Mouse (Mus musculus) hindbrain, embryonic 10.5 days (tissue): ENCODE measurements around the gene Man2b2. TPM values are rescaled to one million over a fixed set of nuclear protein-coding genes. Genes with fewer than 3 reads are reported as not detected.
A peak's percentile ranks its signal among the peaks of the same experiment; 100 is the strongest.

Experiments used
- DNase-seq: peaks from one replicate; pipeline ENCODE4 v3.0.0-alpha.2; 2017; ENCODE audit warnings: low spot score
- H3K27ac ChIP-seq: fragments of 300-500 bp; sonication (generic); 2 replicates; pipeline ENCODE4 v1.5.1; 2016; ENCODE audit warnings: mild to moderate bottlenecking, moderate library complexity
- H3K27me3 ChIP-seq: fragments of 300-500 bp; sonication (generic); 2 replicates; pipeline ENCODE4 v1.6.1; 2016; ENCODE audit warnings: mild to moderate bottlenecking; ENCODE audit not compliant: poor library complexity, insufficient read depth, severe bottlenecking
- H3K36me3 ChIP-seq: fragments of 300-500 bp; sonication (generic); 2 replicates; pipeline ENCODE4 v1.6.1; 2016; ENCODE audit warnings: mild to moderate bottlenecking, moderate library complexity
- H3K4me1 ChIP-seq: fragments of 300-500 bp; sonication (generic); replicated peaks from 2 replicates; pipeline ENCODE4 v1.6.1; 2016; ENCODE audit warnings: mild to moderate bottlenecking
- H3K4me3 ChIP-seq: fragments of 300-500 bp; sonication (generic); 2 replicates; pipeline ENCODE4 v1.5.1; 2016; ENCODE audit warnings: mild to moderate bottlenecking, moderate library complexity
- H3K9me3 ChIP-seq: fragments of 300-500 bp; sonication (generic); 2 replicates; pipeline ENCODE4 v1.6.1; 2016; ENCODE audit warnings: mild to moderate bottlenecking, moderate library complexity
- WGBS: fragments of 180-500 bp; shearing (Covaris S2); methylation state at CpG from one replicate; pipeline ENCODE4 v1.1.7; 2016; 5-methylcytosine and 5-hydroxymethylcytosine counted together
- polyA plus RNA-seq: library from polyadenylated mRNA; unstranded; fragments of >200 nt; fragmentation: Nextera tagmentation; extraction: Ambion mirVana; gene quantifications from 2 replicates; pipeline ENCODE4 v1.2.1, GENCODE M21; 2016

Gene Man2b2
- polyA plus RNA-seq: 16.6 and 17.7 TPM in 2 replicates

DNA sequence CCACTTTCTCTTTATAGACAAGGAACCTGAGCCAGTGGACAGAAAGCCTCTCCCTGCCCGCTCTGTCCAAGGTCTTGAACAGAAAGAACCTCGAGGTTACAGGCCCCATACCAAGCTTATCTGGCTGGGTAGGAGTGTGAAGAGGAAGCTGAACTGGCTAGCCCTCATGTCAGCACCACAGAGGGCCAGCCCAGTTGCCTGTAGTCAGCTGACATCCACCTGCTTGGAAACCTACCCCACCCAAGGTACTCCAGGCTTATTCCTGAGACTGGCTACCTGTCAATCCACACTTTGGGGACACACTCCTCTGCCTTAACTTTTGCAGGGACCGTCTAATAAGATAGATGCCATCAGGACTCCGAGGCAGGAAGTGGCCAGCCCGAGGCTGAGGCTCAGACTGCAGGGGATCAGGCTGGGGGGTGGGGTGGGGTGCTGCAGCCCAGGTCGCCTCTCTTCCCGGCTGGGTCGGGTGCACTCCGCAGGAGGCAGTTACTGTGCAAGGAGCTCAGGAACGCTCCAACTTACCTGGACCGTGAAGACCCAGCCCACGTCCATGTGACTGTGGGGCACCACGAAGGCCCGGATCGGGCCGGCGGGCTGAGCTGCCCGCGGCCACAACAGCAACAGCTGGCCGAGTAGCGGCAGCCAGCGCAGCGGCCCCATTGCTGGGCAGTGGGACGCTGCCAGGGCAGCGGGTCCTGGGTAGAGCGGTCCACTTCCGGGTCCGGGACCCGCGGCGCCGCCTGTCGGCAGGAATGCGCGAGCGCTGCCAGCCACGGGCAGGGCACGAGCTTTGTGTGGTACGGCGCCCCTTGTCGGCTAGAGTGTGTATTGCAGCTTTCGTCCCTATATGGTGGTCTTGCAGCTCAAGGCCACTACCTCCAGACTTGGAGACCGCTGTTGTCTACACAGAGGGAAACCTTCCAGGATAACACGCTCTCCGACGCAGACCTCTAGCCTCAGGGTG lies at the start of gene Man2b2:
TSS of gene Man2b2 (minus strand) at position 741 of the 967 bp plus-strand sequence.
- 5% methylated on average over 46 of the region's 46 CpGs for WGBS
- H3K27me3 ChIP-seq: no peaks in the 10 kb centered on the region
- no peaks in the 10 kb centered on the region for H3K9me3 ChIP-seq
- peak; percentile 95 for DNase-seq
- H3K4me3 ChIP-seq: peak within 1 kb of the TSS; percentile 77
- peaks cover 19% of the 10 kb centered on the region for H3K4me1 ChIP-seq
- H3K27ac ChIP-seq: peak within 1 kb of the TSS; percentile 88
- H3K36me3 ChIP-seq: peaks cover 27% of the 10 kb centered on the region

DNA sequence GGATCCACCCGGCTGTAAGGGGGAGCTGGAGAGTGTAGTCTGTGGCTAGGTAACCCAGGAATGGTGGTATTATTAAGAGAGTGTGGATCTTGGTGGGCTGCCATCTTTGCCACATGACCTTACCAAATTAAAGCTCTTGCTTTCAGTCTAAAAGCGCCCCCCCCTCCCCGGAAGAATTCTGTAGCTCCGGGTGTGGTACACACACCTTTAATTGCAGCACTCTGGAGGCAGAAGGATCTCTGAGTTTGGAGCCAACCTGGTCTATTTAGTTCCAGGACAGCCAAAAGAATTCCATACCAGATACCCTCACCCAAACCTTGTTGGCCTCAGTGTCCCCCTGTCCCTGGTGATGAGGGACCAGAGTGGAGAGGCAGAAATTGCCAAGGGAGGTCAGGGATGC lies 48.3 kb upstream of the Man2b2 start:
- Histone ChIP-seq H3K27ac (no peak overlapping the region), H3K4me1 (peaks cover 30% of the 10 kb centered on the region), H3K4me3 (no peak overlapping the region), H3K36me3 (no peaks in the 10 kb centered on the region), H3K9me3 (no peaks in the 10 kb centered on the region), H3K27me3 (peaks cover 27% of the 10 kb centered on the region; the same call in 1 of the 2 replicates)
- WGBS: 88% methylated on average over 4 of the region's 4 CpGs
- no peak for DNase-seq

DNA sequence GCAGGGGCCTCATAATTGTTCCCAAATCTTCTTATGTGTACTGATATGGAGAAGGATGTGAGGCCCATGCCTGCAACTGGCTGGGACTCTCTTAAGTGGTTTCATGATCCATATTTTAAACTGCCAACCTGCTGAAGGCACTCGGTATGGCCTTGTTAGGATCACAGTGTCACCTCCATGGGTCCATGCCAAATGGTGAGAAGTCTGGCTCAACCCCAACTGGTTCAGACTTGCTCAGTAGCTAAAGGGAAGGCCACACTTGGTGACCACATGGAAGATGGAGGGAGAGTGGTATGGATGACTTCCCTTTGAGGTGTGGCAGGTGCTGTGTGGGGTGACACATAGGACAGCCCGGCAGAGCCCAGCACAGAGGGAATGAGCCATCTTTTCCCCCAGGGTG lies 47.2 kb upstream of the Man2b2 start:
- peaks cover 37% of the 10 kb centered on the region for H3K27me3 ChIP-seq
- no peaks in the 10 kb centered on the region for H3K36me3 ChIP-seq
- H3K27ac ChIP-seq: no peak overlapping the region
- H3K4me1 ChIP-seq: peaks cover 21% of the 10 kb centered on the region
- H3K9me3 ChIP-seq: no peaks in the 10 kb centered on the region
- H3K4me3 ChIP-seq: no peak overlapping the region
- WGBS: 93% methylated on average over 2 of the region's 2 CpGs
- no peak for DNase-seq

DNA sequence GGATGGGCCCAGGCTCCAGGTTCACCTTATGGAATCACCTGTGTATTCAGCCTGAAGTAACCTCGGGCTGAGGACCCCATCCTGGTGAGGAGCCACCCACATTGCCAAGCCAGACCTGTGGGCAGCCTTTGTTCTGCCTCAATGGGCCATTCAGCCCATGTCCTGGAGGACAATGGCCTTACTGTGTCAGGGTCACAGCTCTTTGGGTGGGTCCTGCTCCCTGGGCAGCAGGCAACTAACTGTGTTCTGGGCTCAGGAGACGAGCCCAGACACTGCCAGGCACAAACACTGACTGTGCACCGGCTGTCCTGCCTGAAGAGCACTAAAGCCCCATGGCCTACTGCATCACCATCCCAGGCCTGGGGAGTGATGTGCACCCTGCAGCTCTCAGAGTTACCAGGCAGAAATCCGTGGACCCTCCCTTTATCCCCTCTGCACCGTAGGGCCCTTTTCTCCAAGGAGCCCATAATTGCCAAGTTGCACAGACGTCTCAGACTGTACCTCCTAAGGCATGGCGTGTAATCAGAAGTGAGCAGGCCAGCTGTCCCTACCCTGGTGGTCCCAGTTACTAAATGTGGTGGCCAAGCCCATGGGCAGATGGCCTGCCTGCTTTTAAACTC lies 46.4 kb upstream of the Man2b2 start:
- Histone ChIP-seq H3K9me3 (no peaks in the 10 kb centered on the region), H3K27ac (peak overlapping the region; percentile 43), H3K36me3 (no peaks in the 10 kb centered on the region), H3K4me3 (no peak overlapping the region), H3K27me3 (peaks cover 45% of the 10 kb centered on the region), H3K4me1 (peaks cover 21% of the 10 kb centered on the region)
- DNase-seq: no peak
- WGBS: 48% methylated on average over 7 of the region's 7 CpGs

DNA sequence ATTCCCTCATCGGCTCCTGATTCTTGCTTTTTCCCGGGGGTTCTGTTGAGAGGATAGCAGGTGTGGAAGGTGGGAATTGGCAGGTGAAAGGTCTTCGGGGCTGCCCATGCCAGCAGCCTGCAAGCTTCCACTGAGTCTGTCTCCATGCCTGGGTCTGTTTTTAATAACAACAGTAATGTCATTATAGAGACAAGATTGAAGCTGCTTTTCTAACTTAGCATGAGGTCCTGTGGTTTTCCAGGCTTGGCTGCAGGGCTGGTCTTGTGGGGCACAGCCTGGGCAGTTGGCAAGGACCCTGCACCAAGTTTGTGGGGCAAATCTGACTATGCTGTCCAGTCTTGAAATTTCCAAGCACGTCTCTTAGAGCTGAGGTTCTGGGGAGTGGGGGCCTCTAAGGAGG lies 45.5 kb upstream of the Man2b2 start:
- peaks cover 54% of the 10 kb centered on the region for H3K27me3 ChIP-seq
- peaks cover 6% of the 10 kb centered on the region; the same call in 1 of the 2 replicates for H3K9me3 ChIP-seq
- no peak overlapping the region for H3K27ac ChIP-seq
- no peak for DNase-seq
- H3K4me1 ChIP-seq: peaks cover 21% of the 10 kb centered on the region
- H3K4me3 ChIP-seq: no peak overlapping the region
- no peaks in the 10 kb centered on the region for H3K36me3 ChIP-seq
- 81% methylated on average over 4 of the region's 4 CpGs for WGBS

DNA sequence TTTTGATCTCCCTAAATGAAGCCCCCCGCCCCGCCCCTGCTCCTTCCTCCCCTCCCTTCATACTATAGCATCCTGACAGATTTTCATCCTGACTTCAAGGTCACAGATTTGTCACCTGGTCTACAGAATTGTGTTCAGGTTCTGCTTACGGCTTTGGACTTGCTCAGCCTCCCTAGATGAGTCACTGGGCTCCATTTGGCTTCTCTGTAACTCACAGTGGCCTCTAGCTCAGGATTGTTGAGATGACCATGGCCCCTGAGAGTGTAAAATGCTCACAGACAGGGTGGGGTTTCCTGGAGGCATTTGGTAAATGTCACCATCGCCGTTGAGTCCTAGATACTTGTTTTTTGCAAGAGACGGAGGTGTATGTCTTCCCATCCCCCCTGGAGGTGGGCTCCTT lies 40.5 kb upstream of the Man2b2 start:
- Histone ChIP-seq H3K4me3 (no peak overlapping the region), H3K36me3 (no peaks in the 10 kb centered on the region), H3K4me1 (peaks cover 23% of the 10 kb centered on the region), H3K27ac (no peak overlapping the region), H3K27me3 (peaks cover 99% of the 10 kb centered on the region), H3K9me3 (peaks cover 6% of the 10 kb centered on the region; the same call in 1 of the 2 replicates)
- no peak for DNase-seq
- 83% methylated on average over 6 of the region's 6 CpGs for WGBS

DNA sequence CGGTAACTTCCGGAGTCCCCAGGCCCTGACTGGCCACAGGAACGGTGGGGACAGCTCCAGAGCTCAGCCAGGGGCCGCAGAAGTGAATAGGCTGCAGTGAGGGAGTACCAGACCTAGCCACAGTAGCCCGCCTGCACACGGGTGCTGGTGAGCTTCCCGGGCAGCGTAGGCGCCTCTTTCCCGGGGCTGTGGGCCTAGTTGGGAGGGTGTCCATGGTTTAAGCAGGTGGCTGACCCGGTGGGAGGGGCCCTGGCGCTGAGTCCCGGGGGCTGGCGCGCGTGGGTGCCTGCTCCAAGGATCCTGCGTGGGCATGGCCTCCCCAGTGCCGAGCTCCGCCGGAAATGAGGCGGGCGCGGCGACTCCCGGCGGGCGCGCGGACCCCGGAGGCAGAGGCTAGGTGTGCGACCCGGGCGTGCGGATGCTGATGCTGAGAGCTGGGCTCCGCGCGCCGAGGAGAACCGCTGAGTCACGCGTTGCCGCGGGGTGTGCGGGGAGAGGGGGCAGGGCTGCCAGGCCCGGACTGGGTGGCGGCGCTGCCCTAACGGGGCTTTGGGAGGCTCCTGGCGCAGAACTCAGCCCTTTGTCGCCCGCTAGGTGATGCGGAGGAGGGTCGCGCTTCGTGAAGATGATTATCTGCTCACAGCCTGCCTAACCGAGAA lies 39.3 kb upstream of the Man2b2 start:
- DNase-seq: peak; percentile 44
- under 1% methylated on average over 56 of the region's 56 CpGs for WGBS
- Histone ChIP-seq H3K27ac (no peak overlapping the region), H3K9me3 (peaks cover 6% of the 10 kb centered on the region; the same call in 1 of the 2 replicates), H3K36me3 (no peaks in the 10 kb centered on the region), H3K27me3 (peaks cover 99% of the 10 kb centered on the region), H3K4me1 (peaks cover 23% of the 10 kb centered on the region), H3K4me3 (peak overlapping the region; percentile 58)

DNA sequence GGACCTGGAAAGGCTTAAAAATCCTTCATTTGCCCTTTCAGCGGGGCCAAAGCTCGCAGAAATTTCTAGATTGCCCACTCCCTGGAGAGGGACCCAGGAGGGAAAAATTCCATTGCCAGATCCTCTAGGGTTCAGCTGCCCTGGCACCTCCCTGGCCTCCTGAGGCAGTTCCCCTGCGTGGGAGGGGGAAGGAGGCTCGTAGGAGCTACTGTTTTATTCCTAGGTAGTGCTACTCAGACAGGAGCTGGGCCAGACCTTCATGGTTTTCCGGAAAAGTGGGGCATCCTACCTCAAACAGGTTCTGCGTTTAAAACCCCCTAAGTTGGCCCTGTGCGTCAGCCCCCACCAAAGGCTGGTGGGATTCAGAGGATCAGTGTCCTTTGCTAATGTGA lies 38.7 kb upstream of the Man2b2 start:
- Histone ChIP-seq H3K4me3 (peak overlapping the region; percentile 58), H3K9me3 (peaks cover 6% of the 10 kb centered on the region; the same call in 1 of the 2 replicates), H3K27ac (no peak overlapping the region), H3K36me3 (no peaks in the 10 kb centered on the region), H3K4me1 (peaks cover 23% of the 10 kb centered on the region), H3K27me3 (peaks cover 99% of the 10 kb centered on the region)
- no peak for DNase-seq
- 4% methylated on average over 7 of the region's 7 CpGs for WGBS

DNA sequence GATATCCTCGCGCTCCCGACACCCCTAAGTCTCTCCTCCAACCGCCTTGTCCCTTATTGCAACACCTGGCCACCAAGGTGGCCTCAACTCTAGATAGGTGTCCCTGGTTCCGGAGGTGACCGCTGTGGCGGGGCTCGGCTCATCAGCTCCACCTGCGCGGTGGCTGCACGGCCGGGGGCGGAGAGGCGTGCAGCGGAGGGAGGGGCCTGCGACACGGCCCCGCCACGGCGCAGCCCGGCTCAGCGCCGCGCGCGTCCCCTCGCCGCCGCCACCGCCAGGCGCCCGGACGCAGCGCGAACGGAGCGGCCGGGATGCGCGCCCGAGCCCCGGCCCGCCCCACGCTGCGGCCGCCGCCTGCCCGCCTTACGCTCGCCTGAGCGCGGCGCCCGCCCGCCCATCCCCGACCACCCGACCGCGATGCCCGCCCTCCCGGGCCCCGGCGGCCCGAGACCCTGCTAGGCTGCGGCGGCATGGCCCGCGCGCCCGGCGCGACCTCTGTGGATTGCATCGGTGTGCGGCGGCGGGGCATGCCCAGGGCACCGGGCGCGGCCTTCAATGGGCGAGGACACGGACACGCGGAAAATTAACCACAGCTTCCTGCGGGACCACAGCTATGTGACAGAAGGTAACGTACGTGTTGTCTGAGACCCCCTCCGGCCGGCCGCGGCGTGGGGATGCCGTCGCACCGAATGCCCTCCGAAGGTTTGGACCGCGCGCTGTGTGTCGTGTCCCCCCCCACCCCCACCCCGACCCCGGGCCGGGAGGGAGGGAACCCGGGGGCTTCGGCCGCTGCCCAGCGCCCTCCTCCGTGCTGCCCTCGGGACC lies 38.0 kb upstream of the Man2b2 start, which contains the start of gene Ppp2r2c:
TSS of gene Ppp2r2c (plus strand) at position 248 of the 825 bp plus-strand sequence.
- Histone ChIP-seq H3K4me3 (peak within 1 kb of the TSS; percentile 58), H3K36me3 (no peaks in the 10 kb centered on the region), H3K9me3 (peaks cover 6% of the 10 kb centered on the region; the same call in 1 of the 2 replicates), H3K4me1 (peaks cover 23% of the 10 kb centered on the region), H3K27me3 (peaks cover 100% of the 10 kb centered on the region), H3K27ac (0 out of 2 replicates have a peak within 1 kb of the TSS, but pooled peaks have one; percentile 23)
- peak; percentile 26 for DNase-seq
- under 1% methylated on average over 100 of the region's 108 CpGs for WGBS

DNA sequence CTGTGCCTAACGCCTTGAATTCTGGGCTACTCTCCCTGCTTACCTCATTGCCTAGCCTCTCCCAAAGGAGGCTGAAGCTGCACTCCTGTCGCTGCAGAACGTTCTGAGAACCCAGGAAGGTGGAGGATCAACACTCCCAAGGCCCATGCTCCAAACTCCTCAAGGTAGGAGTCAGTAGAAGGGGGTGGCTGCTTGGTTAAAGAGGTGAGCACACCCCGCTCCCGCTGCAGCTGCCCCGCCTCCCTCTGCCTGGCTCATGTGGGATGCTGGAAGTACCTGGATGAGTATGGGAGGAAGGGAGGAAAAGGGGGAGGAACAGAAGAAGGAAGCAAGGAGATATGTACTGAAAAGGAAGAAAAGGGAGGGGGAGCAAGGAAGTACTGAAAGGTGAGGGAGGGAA lies 37.1 kb upstream of the Man2b2 start:
- no peak for DNase-seq

DNA sequence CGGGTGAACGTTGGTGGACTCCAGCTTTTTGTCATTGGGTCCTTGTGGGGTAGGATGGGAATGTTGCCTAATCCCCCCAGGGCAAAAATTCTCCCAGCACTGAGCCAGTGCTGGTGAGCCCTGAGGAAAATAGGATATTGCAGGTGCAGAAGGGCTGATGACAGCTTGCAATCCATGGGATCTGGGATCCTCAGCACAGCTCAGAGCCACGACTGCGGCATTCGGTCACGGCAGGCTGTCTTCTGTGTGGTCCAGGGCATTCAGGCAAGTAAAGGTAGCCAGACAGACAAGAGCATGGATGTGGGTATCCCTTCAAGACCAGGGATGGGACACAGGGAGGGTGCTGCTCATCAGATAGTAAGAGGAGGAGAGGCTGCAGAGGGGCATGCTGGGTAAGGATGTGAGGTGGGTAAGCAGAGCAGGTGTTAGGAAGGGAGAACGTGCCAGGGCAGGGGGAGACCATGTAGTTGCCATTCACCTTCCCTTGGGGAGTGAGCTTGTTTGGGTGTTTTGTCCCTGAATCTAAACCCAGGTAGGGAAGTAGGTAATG lies 36.3 kb upstream of the Man2b2 start:
- no peak overlapping the region for H3K27ac ChIP-seq
- no peak overlapping the region for H3K4me3 ChIP-seq
- H3K27me3 ChIP-seq: peaks cover 85% of the 10 kb centered on the region
- H3K4me1 ChIP-seq: peaks cover 23% of the 10 kb centered on the region
- 71% methylated on average over 7 of the region's 7 CpGs for WGBS
- no peaks in the 10 kb centered on the region for H3K36me3 ChIP-seq
- no peak for DNase-seq
- H3K9me3 ChIP-seq: peaks cover 5% of the 10 kb centered on the region; the same call in 1 of the 2 replicates

More for the DNA sequence above, 37.1 kb upstream of the Man2b2 start:
- Histone ChIP-seq H3K36me3 (no peaks in the 10 kb centered on the region), H3K4me1 (peaks cover 23% of the 10 kb centered on the region), H3K9me3 (peaks cover 6% of the 10 kb centered on the region; the same call in 1 of the 2 replicates), H3K4me3 (no peak overlapping the region), H3K27me3 (peaks cover 93% of the 10 kb centered on the region), H3K27ac (no peak overlapping the region)
- 8% methylated on average over 6 of the region's 6 CpGs for WGBS
